Mouse (Mus musculus) c-Kit-positive CD71-negative TER-119-negative erythroid progenitor cells, embryonic 14.5 days (primary cell): ENCODE results near the gene Nup50.
A peak's percentile ranks its signal among the peaks of the same experiment; 100 is the strongest.

Experiments
- DNase-seq: peaks from one replicate; pipeline ENCODE4 v3.0.0-alpha.2; 2013; ENCODE audit warnings: low read depth

Nup50 gene

DNA sequence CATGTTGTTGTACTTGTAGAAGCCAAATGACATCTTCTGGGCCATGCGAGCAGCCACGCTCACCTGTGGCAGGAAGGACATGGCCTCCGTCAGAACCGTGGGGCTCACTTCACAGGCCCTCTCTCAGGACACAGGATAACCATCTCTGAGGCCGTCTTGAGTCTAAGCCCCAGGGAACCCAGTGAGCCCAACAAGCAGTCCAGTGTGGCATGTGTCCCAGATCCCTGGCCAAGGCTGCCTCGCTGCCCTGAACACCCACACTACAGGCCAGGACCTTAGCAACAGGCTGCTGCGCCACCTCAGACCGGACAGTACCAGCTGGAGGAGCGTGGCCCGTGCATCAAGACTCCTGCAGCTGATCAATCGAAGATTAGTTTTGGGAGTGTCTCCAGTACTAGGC lies 30.0 kb downstream of the Nup50 start:
- no peak for DNase-seq

DNA sequence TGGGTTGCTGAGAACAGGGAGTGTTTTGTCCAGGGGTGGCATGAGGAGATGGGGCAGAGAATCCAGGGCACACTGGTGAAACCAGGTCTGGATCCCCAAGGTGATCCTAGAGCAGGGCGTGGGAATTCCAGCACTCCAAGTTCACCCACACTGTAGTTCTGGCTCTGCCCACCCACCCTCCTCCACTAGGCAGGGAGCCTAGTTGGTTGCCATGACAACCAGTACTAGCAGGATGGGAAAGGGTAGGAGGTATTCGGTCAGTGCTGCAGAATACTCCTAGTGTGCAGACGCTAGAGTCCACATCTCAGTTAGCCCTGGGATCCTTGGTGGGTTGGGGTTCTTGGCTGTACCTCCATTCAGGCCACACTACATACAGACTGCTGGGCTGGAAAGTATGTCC lies 34.6 kb downstream of the Nup50 start:
- DNase-seq = no peak

DNA sequence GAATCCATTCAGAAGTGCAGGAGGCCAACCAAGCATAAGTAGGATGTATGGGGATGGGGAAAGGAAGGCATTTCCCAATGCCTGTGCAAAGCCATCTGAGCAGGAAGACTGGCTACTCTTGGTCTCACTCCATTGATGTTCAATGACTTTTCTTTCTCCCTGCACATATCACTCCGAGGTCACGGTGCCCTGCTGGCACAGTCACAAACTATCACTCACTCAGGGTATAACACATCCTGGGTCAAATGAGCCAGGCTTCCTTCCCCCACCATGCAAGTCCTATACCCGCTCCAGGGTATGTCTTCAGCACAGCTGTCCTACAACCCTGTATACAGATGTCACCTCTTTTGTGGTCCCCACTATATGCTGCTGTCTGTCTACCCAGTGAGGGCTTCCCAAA lies 35.1 kb downstream of the Nup50 start:
- no peak for DNase-seq

DNA sequence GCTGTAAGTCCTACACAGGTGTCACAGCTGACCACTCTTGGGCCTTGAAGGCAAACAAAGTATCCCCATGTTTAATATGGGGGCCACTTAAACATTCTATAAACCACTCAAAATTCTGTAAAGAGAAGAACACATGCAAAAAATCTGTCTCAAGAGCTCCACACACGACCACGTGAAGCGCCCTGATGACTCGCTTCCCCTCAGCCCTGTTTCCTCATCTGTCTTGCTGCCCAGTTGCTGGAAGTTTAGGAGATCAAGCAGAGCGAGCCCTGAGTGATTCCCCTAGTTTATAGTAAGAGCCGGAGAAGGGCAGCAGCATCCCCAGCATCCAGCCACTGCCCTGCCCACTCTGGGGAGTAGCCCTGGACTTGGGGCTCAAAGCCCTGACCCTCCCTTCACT lies 36.7 kb downstream of the Nup50 start:
- DNase-seq = no peak

DNA sequence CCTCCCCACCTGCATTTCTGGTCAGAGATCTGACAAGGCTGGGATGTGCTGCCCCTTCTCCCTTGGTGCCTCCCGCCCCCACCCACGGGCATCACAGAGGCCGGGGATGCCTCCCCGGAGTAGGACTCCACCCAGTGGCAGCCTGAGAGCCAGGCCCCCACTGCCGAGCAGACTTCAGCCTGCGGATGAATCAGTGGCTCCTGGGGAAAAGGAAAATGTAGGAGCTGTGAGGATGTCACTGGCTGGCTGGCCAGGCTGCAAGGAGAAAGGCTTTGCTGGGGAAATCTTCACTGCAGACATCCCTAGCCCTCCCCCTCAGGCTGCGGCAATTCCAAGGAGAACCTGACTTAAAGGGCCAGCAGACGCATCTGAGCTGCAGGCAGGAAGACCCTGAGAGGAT lies 37.5 kb downstream of the Nup50 start:
- DNase-seq = no peak

DNA sequence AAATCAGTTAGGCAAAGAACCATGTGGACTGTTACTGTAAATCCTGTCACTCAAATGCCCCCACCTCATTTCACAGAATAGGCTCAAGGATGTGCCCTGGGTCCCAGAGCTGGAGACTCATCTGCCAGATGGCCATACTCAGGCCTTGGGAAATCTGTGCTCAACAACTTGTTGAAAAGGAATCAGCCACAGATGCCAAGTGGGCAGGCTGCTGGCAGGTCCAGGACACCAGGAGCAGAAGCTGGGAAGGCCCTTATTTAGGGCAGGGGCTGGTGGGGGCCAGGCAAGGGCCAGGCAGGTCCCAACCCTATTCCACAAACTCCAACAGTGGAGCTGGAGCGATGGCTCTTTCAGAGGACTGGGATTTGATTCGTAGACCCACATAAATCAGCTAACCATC lies 39.3 kb downstream of the Nup50 start:
- DNase-seq = no peak

DNA sequence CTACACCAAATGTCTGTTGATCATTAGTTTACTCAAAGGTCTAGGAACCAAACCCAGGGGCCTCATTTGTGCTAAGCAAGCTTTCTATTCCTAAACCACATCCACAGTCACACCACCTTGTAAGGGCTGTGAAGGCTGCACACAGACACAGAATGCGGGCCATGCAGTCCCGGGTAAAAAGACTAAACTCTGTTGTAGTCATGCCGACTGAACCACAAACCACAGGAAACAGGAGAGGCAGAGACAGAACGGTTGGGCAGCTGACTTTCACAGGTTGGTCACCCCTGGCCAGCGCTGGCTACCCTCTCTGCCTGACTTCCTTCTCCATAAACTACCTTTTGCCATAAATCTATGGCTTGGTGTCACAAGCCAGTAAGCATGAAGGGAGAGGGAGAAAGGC lies 41.6 kb downstream of the Nup50 start:
- no peak for DNase-seq

DNA sequence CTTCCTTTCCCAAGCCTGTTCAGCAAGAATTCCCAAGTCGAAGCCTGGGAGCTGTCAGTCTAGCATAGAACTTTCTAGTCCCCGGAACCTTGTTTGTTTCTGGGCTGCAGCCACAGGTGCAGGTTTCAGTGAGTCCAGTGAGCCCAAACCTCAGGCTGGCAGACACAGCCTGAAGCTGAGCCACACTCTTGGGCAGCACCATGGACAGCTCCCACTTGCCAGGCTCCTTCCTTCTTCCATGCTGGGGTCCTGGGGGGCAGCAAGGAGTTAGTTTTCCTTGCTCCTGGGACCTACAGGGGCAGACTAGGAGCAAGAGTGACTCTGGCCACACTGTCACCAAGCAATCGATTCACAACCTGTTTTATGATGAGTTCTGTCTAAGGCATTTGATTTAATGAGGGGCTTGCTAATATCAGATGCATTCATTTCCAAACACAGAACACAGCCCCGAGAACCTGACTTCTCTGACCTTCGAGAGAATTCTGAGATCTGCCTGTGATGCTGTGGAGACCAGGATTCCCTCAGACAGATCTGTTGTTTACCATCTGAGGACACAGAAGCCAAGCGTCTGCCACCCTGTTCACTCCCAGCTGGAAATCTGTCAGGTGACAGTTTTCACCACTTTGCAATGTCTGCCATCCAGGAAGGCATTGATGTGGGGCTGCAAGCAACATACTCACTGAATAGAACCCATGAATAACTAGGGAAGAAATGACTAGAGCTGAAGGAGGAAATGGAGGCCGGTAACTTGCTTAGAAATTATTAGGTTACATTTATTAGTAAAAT lies 42.6 kb downstream of the Nup50 start:
- peak; percentile 76 for DNase-seq

DNA sequence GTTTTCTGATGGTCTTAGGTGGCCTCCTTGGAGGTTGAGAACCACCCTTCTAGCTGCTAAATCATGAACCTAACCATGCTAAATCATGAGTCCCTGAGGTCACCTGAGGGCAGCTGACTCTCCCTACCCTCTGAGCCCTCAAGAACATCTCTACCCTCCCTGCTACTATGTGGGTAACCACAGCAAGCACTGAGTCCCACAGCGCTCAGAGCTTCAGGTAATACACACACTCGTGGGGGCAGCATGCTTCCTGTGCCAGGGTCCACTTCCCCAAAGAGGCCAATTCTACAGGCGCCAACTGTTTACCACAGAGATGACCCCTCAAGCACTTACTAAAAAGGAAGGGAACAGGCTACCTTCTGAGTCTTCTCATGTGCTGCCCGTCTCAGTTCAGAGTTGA lies 45.3 kb downstream of the Nup50 start:
- no peak for DNase-seq

DNA sequence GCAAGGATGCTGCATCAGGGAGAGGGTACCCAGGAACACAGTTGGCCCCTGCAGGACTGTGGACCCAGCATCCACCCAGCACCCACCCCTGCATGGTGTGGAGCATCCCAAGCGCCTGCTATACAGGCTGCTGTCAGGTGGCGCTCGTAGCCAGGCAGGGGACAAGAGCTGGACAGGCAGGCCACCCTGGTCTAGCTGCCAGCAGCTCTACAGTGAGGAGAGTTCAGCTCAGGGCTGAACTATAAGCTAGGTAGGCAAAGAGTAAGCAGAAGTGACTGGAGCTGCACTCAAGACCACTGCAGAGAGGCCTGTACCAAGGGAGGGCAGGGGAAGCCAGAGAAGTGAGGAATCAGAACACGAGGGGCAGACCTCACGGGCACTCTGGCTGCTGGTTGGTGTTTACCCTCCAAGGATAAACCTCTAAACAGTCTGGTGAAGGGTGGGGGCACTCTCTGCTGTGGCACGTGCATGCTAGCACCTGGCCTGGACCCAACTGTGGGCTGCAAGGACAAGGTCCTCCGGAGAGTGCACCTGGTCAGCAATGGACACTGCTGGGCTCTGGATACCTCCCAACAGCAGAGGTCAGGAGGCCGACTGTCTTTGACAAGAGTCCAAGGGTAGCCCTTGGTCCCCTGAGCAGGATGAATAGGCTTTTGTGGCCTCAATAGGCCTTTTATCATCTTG lies 49.8 kb downstream of the Nup50 start:
- DNase-seq = no peak

DNA sequence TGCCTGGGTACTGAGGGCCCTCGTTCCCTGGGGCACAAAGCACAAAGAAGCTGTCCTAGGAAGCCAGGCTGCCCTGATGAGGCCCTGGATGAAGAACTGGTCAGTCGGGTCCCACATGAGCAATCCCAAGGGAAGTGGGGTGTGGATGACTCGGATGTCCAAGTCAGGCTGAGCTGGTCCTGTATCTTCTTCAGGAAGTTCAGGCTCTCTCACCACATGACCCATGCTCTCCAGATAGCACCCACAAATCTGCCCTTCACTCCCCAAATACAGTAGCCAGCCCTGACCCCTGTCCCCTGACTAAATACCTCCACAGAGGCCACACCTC lies 50.3 kb downstream of the Nup50 start:
- no peak for DNase-seq

DNA sequence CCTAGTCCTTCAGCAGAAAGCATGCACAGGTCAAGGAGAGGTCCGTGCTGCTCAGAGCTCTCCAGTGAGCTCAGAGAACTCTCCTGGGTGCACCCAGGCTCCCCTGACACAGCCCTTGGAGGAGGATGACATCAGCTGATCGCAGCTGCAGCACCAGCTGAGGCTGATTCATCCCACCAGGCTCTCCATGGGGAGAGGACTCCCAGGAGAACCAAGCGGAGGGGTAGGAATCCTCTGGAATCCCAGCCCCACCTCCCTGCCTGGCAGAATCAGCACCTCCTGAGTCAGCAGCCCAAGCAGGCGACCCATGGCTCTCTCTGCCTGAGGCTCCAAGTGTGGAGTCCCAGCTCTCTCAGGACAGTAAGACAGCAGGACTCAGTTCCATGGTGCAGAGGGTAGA lies 52.5 kb downstream of the Nup50 start:
- DNase-seq = no peak

DNA sequence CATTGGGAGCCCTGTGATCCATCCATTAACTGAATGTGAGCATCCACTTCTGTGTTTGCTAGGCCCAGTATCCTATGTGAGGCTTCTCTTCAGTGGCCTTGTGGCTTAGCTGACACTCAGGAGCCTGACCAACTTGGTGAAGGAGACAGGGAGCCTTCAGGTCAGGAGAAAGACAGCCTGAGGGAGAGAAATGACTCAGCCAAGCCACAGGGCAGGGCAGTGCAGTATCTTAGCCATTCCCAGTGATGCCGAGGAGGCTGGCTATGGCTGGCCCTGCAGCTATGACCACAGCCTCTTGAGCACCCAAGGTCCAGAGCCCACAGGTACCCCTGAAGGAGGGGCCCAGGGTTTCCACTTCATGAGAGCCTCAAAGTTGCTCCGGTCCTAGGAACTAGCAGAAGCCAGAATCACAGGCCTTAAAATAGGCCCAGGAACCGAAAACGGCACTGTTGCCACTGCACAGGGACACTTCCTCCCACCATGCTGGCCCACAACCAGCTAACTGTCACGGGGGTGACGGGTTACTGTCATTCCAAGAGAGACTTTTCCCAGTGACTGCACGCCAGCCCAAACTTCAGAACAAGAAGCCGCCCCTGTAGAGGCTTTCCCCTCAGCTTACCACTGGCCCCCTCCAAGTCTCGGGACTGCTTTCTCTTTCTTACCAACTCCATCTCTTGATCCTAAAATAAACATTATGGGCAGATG lies 58.5 kb downstream of the Nup50 start:
- DNase-seq = no peak

DNA sequence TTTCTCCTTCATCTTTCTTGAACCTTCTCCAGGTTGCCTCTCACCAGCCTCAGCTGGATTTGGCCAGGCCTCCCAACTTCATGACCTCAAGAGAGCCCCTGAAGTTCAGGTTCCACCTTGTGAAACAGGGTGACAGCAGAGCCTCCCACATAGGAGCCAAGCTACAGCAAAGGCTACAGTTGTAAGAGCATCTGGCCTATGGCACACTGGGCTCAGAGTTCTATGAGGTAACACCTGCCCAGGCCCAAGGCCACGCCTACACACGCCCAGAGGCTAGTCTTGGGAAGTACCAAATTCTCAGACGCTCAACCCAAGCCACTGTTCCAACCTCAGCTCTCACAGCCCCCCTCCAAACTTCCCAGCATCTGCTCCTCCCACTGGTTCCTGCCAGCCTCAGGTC lies 59.7 kb downstream of the Nup50 start:
- DNase-seq = no peak

DNA sequence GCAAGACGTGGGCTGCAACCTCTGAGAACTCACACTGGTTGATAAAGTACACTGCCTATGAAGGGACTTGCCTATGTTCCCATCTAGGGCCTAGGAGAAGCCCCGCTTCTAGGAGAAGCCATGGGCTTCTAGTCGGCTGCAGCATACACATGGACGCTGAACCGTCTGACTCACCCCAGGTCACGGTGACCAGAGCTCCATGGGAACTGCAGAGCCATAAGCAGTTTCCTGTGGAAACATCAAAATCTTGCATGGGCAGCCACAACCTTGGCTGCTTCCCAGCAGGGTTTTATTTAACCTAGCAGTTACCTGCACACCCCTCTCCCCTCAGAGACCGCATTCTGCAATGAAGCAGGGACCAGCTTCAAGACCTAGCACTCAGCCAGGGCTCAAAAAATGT lies 60.5 kb downstream of the Nup50 start:
- no peak for DNase-seq

DNA sequence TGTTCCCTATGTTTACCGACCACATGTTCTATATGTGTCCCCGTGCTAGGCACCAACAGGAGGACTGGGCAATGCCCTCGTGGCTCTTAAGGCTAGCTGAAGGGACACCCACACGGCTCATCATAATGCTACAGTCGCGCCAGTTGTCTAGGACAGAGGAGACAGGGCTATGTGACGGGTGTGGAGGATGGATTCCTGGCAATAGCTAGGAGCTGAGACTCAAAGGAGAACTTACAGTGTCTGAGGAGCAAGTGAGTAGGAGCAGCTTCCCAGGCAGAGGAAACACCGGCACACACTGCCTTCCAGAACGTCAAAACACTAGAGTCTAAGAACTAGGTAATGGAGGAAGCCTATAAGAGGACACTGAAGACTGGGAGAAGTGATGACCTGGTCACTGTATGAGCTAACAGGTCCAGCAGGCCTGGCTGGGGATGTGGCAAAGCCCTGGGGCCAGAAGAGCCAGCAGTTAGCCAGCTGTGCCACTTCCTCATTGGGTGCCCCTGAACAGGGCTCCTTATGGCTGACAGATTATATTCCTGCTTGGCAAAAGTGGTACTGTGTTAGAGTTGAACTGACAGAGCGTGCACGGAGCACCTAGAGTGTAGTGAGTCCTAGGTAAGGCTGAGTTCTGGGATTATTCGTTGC lies 62.4 kb downstream of the Nup50 start:
- DNase-seq = no peak

DNA sequence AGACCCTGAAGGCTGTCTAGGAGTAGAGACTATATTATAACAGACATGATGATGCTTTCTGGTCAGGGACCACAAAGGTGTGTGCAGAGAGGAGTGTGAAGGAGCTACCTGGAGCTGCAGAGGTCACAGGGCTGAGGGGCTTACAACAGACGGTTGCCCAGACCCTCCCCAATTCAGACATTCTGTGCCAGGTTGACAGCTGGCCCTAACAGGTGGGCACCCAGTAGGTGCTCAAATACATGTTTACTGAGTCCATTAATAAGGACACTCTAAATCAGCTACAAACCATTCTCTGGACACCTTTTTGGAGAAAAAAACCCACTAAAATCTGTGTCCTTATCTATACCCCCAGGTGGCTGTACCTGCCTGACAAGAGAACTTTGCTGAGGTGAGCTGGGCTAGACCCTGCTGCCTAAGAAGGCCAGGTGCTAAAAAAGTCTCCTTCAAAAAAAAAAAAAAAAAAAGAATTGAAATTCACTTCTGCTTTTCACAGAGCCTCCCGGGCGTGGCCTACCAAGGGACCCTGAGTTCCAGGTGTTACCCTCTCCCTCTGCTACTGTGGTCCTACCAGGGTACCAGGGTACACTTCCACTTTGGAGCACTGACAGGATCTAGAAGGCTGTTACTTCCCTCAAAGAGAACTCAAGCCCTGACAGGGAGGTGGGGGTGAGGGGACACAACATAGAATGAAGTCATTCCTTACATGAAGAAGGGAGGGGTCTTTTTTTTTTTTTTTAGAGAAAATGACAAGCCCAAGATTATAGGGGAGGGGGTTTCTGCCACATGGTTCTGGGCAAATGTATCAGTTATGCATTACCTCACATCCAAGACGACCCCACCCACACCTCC lies 63.2 kb downstream of the Nup50 start:
- no peak for DNase-seq

DNA sequence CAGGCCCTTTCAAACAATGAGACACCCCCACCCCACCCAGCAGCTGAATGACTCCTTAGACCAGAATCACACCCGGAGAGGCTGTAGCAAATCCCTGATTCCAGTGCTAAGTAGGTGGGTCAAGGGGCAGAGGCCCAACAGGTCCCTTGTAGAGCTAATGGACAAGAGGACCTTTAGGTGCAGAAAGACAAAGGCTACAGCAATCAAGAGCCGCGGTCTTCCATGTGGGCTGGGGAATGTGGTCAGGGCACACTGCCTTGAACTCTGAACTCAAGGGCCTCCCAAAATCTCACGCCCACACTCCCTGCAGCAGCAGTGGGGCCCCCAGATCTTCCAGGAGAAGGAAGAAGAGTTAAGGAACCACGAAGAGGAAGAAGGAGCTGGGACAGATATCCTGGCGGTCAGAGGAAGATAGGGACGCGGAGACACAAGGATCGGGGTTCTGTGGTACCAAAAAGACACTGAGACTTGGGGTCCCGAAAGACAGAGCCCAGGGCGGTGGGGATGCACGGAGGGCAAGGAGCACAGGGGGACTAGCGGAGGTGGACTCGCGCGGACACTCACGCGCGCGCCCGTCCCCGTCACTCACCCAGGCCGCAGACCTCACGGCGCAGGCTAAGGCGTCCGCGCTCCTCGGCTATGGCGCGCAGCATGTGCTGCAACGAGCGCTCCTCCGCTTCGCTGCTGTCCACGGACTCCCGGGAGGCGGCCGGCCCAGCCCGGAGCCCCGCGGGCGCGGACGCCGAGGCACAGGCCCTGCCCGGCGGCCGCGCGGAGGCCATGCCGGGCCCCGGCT lies 64.0 kb downstream of the Nup50 start:
- no peak for DNase-seq

DNA sequence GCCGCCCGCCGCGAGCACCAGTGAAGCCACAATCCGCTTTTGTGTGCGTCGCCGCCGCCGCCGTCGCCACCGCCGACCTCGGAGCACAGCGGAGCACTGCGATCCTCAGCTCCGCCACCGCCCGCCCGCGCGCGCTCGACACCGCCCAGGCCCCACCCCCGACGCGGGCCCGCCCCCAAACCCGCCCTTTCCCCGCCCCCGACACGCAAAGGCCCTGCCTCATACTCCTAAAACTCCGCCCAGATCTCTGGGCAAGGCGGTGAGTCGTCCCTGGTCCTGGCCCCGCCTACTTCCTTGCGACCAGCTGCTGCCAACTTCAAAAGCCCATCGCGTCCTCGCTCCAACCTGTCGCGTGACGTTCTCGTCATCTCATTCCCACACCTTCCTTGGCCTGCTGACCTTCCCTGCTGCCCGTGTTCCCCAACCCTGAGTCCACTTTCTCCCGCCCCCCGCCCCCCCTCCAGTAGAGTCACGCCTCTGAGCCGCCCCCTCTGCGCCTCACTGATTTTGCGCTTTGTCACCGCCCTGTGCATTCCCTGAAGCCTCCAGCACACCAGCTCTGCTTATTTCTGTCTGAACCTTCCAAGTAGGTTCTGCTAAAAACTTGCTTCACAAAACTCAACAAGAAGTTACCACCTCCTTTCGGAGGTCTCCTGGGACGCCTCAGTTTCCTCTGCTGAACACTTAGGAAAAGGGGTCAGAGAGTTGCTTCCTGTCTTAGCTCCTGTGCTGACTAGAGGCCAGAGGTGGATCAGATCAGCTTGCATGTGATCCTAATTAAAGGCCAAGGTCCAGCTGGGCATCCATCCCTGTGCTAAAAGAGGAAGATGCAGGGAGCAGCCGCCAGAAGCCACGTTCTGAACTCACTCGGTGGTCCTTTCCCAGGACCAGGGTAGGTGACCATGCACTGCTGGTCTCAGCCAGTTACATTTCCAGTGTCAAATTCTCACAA lies 64.9 kb downstream of the Nup50 start, which contains the start of gene 5031439G07Rik:
5031439G07Rik (minus strand) TSS at position 678 of the 952 bp plus-strand sequence.
- DNase-seq = peak; percentile 87

DNA sequence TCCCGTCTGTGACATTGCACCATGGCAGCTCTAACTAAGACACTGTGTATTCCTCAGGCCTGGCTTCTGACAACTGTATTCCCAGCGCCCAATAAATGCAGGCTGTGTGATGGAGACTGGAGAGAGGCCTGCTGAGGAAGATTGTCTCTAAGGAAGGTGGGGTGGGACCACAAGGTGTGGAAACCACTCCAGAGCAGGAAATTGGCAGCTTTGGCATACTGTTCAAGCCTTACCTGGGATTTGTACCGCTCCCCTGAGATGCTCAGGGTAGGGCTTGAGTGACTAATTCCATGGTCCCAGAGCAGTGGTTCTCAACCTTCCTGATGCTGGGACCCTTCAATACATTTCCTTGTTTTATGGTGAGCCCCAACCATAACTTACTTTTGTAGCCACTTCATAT lies 65.9 kb downstream of the Nup50 start:
- DNase-seq = no peak
